Mouse (Mus musculus) frontal cortex, postnatal 36 days (tissue): ENCODE results near the gene Col4a2.
A peak's percentile ranks its signal among the peaks of the same experiment; 100 is the strongest.

Source experiments
- DNase-seq, 2 experiments: peaks; one replicate each; pipeline ENCODE4 v3.0.0; 2022; ENCODE audit warnings: low spot score in 2 of 2

The Col4a2 gene

DNA sequence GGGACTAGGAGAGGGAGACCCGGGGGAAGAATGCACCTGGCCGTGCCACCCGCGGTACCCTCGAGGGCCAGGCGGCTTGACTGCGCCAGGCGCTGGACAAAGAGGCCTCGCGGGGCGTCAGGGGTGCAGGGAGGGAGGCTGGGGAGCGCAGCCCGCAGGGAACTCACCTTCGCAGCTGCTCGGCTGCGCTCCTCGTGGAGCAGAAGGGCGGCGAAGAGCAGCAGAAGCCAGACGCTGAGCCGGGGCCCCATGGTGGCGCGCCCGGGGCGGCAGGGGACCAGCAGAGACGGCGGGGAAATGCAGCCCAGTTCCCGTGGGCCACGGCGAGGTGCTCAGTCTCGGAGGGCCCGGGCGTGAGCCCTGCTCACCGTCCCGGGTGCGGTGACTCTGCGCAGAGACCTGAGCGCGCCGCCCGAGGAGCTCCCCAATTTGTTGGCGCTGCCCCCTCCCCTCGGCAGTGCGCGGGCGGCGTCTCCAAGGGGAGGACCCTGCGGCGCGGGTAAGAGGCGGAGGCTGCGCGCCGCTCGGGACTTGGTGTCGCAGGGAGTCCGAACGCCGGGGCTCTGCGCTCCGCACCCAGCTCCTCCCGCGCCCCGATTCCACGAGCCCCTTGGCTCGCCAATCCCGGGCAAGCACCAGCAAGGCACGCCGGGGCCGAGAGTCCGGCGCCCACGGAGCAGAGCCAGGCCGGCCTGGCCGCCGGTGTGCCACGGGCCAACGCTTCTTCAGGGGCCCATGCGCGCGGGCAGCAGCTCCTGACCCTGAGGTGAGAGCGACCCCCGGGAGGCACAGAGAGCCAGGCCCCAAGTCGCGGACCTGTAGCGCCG lies at the start of gene Col4a2, which contains the start of gene Col4a1:
TSS of gene Col4a2 (plus strand) at position 457 of the 827 bp plus-strand sequence.
TSS of gene Col4a1 (minus strand) at position 478 of the 827 bp plus-strand sequence.
- DNase-seq = peak; percentile 77 to 81

GRCm38 (mm10) chr8:11263848-11264247 lies 48.8 kb upstream of the Col4a2 start:
- no peak for DNase-seq

- no peak for DNase-seq
These were observed 46.6 kb upstream of the Col4a2 start for GRCm38 (mm10) chr8:11265971-11266370.

DNA sequence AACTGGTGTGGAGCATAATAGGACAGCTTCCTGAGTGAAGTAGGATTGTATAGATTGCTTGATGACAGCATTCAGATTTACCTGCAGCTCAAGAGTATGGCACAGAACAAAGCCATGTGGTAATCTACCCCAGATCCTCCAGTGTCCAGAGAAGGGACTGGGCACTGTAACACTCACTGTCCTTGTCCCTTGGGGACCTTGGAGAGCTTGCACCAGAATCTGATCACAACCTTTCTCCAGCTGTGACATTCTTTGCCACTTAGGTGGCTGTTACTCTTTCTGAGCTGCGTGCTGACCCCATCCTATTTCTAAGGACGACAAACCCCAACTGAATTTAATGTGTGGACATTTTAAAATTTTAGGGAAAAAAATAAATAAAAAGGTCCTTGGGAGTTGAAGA lies 46.1 kb upstream of the Col4a2 start:
- DNase-seq = no peak

DNA sequence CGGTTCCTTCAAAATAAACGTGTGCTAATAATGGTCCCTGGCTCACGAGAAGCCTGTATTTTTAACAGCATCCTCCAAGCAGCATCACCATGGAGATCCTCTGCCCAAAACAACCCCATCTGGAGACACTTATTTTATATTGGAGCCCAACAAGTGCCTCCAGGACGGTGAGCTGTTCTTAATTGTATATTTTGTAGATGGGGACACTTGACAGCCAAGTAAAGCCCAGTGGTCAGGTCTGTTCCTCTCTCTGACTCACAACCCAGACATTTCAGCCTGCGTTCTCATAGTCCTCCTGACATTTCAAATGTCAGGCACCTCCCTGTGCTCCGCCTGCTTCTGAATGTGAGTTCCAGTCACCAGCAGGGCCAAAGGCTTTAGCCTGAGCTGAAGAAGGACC lies 43.9 kb upstream of the Col4a2 start:
- peak in 1 of 2 experiments; percentile 30 for DNase-seq

GRCm38 (mm10) chr8:11270826-11271225 lies 41.8 kb upstream of the Col4a2 start:
- no peak for DNase-seq

DNA sequence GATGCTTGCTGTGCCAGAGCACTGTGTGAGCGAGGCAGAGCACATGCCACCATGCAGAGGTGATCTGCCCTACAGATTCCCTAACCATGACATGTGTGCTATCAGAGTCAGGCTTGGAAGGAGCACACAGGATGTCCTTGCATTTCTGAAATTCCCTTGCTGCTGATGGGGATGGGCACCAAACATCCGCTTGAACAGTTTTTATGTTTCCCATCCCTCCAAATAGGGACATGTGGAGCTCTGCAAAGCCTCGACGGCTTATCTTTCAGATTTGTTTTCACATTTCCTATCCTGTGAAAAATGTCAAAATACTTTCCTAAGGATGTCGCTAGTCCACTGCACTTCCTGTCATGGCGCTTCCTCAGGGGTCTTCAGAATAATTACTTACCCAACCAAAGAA lies 40.4 kb upstream of the Col4a2 start:
- no peak for DNase-seq

DNA sequence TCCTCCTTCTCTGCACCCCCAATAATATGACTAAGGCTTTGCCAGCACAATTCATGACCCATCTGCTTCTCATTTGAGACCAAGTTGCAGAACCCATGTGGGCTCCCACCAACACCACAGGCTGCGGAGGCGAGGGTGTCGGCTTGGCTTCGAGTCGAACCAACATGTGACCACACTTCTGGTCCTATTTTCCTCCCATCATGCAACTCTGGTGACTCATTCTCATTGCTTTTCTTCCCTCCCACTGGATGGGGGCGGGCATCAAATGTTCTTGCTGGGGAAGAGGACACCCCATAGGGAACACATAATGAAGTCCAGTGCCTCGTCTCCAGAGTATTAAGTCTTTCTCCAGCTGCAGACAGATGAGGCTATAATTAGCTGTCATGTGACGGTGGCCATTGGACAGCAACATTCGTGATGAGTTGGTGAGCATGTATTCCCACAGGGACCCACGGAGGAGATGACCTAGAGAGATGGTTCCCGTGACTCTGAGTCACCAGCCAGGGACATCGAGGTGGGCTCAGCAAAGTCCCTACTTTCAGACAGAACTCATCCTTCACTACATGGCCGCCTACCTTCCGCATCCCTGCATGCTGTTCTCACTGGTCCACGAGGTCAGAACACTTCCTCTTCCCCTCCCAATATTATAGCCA lies 39.0 kb upstream of the Col4a2 start:
- DNase-seq = peak; percentile 88 to 92

DNA sequence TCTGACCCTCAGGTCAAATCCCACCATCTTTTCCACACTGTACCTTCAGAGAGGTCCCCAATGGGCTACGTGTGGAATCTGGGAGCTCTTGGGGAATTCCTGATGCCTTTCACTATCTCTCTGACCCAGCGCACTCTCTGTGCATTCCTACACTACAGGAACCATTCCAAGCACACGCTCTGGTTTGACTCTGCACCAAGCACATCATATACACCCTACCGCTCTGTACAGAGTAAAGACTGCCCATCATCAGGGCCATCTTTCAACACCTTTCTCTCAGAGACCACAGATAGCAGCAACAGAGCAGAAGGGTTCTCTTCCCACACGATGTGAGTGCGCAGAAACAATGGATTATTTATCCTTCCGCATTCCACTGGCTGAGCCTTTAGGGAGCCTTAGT lies 38.2 kb upstream of the Col4a2 start:
- no peak for DNase-seq

DNA sequence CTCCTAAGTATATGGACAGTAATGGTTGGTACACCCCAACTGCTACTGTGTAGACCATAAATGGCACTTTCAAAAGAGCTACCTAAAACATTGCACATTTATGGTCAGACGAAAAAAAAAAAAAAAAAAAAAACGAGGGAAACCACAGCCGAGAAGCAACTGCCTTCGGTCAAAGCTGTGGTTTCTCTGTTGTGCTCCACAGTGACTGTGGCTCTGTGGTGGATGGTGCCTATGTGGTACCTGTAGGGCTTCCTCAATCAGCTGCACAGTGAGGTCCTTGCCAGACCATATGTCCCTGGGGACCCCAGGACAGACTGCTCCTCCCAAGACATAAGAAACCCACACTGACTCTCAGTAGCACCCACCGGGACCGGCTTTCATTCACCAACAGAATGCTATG lies 36.3 kb upstream of the Col4a2 start:
- DNase-seq = no peak

- DNase-seq = no peak
These were observed 35.0 kb upstream of the Col4a2 start for GRCm38 (mm10) chr8:11277602-11278051.

- DNase-seq = no peak
These were observed 34.4 kb upstream of the Col4a2 start for GRCm38 (mm10) chr8:11278101-11278611.

DNA sequence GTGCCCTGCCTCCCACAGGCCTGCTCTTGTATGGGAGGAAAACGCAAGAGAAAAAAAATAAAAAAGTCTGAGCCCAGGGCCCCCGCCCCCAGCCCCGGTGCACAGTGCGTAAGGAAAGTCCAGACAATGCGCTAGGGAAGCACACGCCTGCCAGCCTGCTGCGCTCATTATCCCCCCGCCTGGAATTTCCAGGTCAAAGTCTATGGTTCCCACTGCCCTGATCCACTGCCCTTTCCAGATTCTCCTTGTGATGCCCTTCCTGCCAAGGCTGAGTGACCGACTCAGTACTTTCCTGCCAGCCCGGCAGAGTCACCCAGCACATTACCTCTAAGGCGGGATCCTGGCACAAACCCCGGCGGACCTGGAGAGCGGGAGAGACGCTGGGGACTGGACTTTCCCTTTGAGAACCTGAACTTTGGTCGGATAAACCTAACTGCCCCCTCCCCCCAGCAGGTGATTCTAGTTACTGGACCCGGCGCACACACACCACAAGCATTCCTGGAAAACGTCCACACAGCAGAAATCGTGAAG lies 33.2 kb upstream of the Col4a2 start:
- no peak for DNase-seq

- DNase-seq = no peak
These were observed 31.8 kb upstream of the Col4a2 start for GRCm38 (mm10) chr8:11280721-11281268.

- DNase-seq = no peak
These were observed 30.5 kb upstream of the Col4a2 start for GRCm38 (mm10) chr8:11282139-11282538.

DNA sequence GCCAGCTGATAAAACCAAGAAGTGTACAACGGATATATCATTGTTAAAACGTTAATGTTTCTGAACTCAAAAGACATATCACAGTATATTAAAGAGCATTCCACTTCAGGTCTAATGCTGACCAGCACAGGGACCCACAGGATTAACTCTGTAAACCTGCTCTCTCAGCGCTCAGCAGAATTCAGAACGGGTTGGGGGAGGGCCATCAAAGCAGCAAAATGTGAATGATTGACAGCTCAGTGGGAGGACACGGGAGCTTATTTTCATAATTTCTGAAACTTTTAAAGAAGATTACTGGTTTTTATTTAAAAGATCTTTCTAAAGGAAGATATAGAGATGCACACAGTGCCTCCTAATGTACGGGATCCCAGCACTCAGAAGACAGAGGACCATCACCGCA lies 29.9 kb upstream of the Col4a2 start:
- DNase-seq = no peak

GRCm38 (mm10) chr8:11283217-11283616 lies 29.4 kb upstream of the Col4a2 start:
- DNase-seq = no peak

- no peak for DNase-seq
These were observed 27.2 kb upstream of the Col4a2 start for GRCm38 (mm10) chr8:11285437-11285836.

- no peak for DNase-seq
These were observed 25.5 kb upstream of the Col4a2 start for GRCm38 (mm10) chr8:11287139-11287538.

- no peak for DNase-seq
These were observed 24.3 kb upstream of the Col4a2 start for GRCm38 (mm10) chr8:11288286-11288685.

DNA sequence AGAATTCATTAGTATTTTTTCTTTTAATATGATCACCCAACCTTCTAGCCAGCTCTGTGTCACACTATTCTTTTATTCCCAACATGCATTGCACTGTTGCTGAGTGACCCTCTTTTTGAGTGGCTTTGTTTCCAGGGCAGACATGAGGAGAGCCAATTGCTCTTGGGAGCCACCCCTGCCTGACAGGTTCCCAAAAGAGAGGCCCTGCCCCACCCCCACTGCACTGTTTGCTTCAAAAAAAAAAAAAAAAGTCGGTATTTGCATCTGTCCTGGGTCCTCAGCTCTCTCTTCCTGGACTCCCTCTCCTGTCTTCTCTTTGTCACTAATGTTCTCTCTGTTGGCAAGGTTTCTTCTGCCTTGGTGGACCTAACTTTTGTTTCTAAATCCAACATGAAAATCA lies 22.1 kb upstream of the Col4a2 start:
- no peak for DNase-seq

DNA sequence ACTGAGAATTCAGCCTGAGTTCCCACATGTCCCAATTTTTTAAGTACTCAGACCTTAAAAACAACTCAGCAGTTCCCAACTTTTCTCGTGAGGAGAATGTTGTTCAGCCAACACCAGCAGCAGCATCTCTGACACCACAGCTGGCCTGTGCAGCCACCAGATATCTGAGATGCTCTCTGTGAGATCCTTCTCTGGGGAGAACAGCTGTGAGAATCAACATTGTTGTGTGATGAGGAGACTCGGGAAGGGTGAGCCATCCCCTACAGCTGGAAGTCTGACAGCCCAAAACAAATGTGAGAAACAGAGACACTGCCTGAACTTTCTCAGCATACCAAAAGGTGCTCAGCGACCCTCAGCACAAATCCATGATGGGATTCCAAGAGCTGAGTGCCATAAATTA lies 20.0 kb upstream of the Col4a2 start:
- DNase-seq = no peak
